Mouse (Mus musculus) small intestine, adult 2 months (tissue): Measurements from ENCODE around the gene Fblim1. TPM values are rescaled to one million over a fixed set of nuclear protein-coding genes. Genes with fewer than 3 reads are reported as not detected.
"Not testable (repeated sequence)": the region's sequence is repeated elsewhere in the genome, so short reads cannot be mapped to it uniquely, and the experiment has no call there.

ENCODE experiments used
- H3K27ac ChIP-seq: fragments of 200-500 bp; 2 replicates; pipeline ENCODE4 v1.5.1; 2012; ENCODE audit warnings: low read depth, low read length, control low read depth, inconsistent platforms; ENCODE audit not compliant: insufficient read depth
- H3K27me3 ChIP-seq: fragments of 200-500 bp; 2 replicates; pipeline ENCODE4 v1.6.1; 2012; ENCODE audit warnings: mild to moderate bottlenecking, moderate library complexity, low read length, inconsistent platforms; ENCODE audit not compliant: control insufficient read depth, insufficient read depth
- H3K36me3 ChIP-seq: fragments of 200-500 bp; 2 replicates; pipeline ENCODE4 v1.6.1; 2012; ENCODE audit warnings: mild to moderate bottlenecking, low read length, control low read depth, inconsistent platforms; ENCODE audit not compliant: control insufficient read depth, insufficient read depth
- H3K4me1 ChIP-seq: fragments of 200-500 bp; 2 replicates; pipeline ENCODE4 v1.6.1; 2012; ENCODE audit warnings: low read length, inconsistent platforms, mixed read lengths; ENCODE audit not compliant: control insufficient read depth, insufficient read depth, insufficient read length
- H3K4me3 ChIP-seq: fragments of 200-500 bp; 2 replicates; pipeline ENCODE4 v1.5.1; 2012; ENCODE audit warnings: low read depth, mild to moderate bottlenecking, control low read depth, inconsistent platforms, low read length, moderate library complexity
- CTCF ChIP-seq: fragments of 200-500 bp; IDR thresholded peaks from 2 replicates; pipeline ENCODE4 v1.5.1; 2012; ENCODE audit warnings: low read depth, mild to moderate bottlenecking, control low read depth, inconsistent platforms, low read length, moderate library complexity, mixed read lengths; ENCODE audit not compliant: insufficient replicate concordance, insufficient read length; ENCODE audit errors: extremely low read depth
- POLR2A ChIP-seq: fragments of 200-500 bp; IDR thresholded peaks from 2 replicates; pipeline ENCODE4 v1.6.1; 2012; ENCODE audit warnings: low read depth, mild to moderate bottlenecking, control low read depth, inconsistent platforms, low read length, moderate library complexity
- WGBS: fragments of 180-500 bp; shearing (Covaris S2); methylation state at CpG from one replicate; pipeline ENCODE4 v1.1.7; 2018; 5-methylcytosine and 5-hydroxymethylcytosine counted together
- polyA plus RNA-seq: library from polyadenylated mRNA; depleted of rRNA; stranded (reverse); fragments of >200 nt; gene quantifications from 2 replicates; pipeline ENCODE4 v1.2.3, GENCODE M21; 2012

The Fblim1 gene
- polyA plus RNA-seq, 1 experiment = 108 TPM

- TF ChIP-seq POLR2A = no peak
- peak; percentile 8; the same call in 1 of the 2 replicates for TF ChIP-seq CTCF
- peak overlapping the region; percentile 80 for H3K27ac ChIP-seq
- H3K27me3 ChIP-seq = no peaks in the 10 kb centered on the region
- no peak overlapping the region for H3K4me3 ChIP-seq
- WGBS = 25% methylated on average over 6 of the region's 6 CpGs
- peaks cover 44% of the 10 kb centered on the region for H3K4me1 ChIP-seq
- peaks cover 18% of the 10 kb centered on the region for H3K36me3 ChIP-seq
These were observed 32.4 kb downstream of the Fblim1 start for GRCm38 (mm10) chr4:141573359-141573966.

DNA sequence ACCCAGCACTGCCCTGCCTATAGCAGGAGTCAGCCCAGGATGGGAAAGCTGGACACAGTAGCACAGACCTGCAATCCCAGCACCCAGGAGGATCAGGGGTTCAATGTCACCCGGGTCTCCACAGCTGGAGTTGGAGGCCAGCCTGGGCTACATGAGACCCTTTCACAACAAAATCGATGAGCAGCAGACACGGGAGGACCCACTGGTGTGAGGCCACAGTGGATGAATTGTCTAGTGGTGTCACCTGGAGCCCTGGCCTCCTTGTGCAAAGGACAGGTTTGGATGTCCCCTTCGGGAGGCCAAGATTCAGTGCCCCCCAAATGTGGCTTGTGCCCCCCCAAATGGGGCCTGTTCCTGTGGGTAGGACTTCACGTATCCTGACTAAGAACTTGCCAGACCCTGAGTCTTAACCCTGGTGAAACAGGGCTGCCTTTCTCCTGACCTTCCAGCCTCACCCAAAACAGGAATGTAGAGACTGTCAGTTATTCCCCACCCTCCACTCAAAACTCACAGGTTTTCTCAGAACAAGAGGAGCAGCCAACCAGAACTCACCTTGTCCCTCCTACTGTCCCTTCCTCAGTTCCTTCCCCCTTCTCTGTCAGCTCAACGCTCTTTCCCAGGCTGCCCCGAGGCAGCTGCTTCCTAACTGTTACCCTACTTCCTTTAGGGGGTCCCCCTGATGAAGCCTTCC, 33.1 kb downstream of the Fblim1 start:
- 0 out of 2 replicates have a peak overlapping the region, but pooled peaks have one; percentile 4 for H3K4me3 ChIP-seq
- peaks cover 46% of the 10 kb centered on the region for H3K4me1 ChIP-seq
- peaks cover 16% of the 10 kb centered on the region for H3K36me3 ChIP-seq
- 61% methylated on average over 7 of the region's 7 CpGs for WGBS
- TF ChIP-seq POLR2A = no peak
- TF ChIP-seq CTCF = no peak
- H3K27ac ChIP-seq = peak overlapping the region; percentile 80
- H3K27me3 ChIP-seq = no peaks in the 10 kb centered on the region

- WGBS = 41% methylated on average over 10 of the region's 10 CpGs
- Histone ChIP-seq H3K4me3 (no peak overlapping the region), H3K4me1 (peaks cover 46% of the 10 kb centered on the region), H3K27me3 (no peaks in the 10 kb centered on the region), H3K36me3 (peaks cover 7% of the 10 kb centered on the region), H3K27ac (peak overlapping the region; percentile 80)
- TF ChIP-seq CTCF = no peak
- no peak for TF ChIP-seq POLR2A
These were observed 34.0 kb downstream of the Fblim1 start for GRCm38 (mm10) chr4:141571934-141572333.

DNA sequence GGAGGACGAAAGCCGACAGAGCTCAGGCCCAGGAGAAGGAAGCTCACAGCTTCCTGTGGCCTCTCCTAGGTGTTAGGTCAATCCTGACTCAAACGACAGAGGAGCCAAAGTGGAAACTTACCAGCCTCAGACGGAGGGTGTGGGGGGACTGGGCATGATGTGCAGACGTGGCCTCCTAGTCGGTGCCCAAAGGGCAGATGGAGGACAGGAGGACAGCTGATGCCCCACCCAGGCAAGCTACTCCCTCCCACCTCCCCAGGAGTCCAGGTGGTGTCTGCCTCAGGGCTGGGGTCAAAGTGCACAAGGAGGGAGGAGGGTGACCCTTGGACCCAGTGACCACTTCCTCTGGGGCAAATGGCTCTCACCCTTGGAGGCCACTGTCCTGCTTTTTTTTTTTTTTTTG, 34.6 kb downstream of the Fblim1 start:
- peaks cover 1% of the 10 kb centered on the region for H3K36me3 ChIP-seq
- H3K4me1 ChIP-seq = peaks cover 46% of the 10 kb centered on the region
- H3K27ac ChIP-seq = peak overlapping the region; percentile 83
- 26% methylated on average over 6 of the region's 6 CpGs for WGBS
- H3K4me3 ChIP-seq = peak overlapping the region; percentile 29
- no peak for TF ChIP-seq POLR2A
- TF ChIP-seq CTCF = no peak
- H3K27me3 ChIP-seq = no peaks in the 10 kb centered on the region

GRCm38 (mm10) chr4:141570821-141571220, 35.1 kb downstream of the Fblim1 start:
- TF ChIP-seq POLR2A (no peak), CTCF (no peak)
- Histone ChIP-seq H3K36me3 (no peaks in the 10 kb centered on the region), H3K4me3 (peak overlapping the region; percentile 29), H3K27me3 (no peaks in the 10 kb centered on the region), H3K27ac (peak overlapping the region; percentile 83), H3K4me1 (peaks cover 46% of the 10 kb centered on the region)
- 78% methylated on average over 1 of the region's 1 CpGs for WGBS

DNA sequence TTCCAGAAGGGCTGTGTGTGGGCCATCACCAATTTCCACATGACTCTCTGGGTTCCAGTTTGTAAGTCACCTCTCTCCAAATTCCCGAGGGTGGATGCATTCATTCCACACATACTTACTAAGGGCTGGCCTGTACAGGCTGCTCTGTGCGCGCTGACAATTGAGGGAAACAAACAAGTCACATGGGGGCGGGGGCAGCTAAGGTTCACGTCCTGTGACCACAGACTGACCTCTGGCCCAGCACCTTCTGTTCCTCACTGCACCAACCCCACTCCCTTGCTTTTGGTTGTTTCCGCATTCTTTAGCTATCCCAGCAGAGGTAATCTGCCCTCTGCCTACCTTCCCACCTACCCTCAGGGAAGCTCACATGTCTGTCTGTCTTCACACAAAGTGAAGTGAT, 35.9 kb downstream of the Fblim1 start:
- no peaks in the 10 kb centered on the region for H3K36me3 ChIP-seq
- TF ChIP-seq POLR2A (no peak), CTCF (no peak)
- no peaks in the 10 kb centered on the region for H3K27me3 ChIP-seq
- H3K4me3 ChIP-seq = no peak overlapping the region
- peaks cover 45% of the 10 kb centered on the region for H3K4me1 ChIP-seq
- peak overlapping the region; percentile 83 for H3K27ac ChIP-seq
- WGBS = 71% methylated on average over 6 of the region's 6 CpGs

DNA sequence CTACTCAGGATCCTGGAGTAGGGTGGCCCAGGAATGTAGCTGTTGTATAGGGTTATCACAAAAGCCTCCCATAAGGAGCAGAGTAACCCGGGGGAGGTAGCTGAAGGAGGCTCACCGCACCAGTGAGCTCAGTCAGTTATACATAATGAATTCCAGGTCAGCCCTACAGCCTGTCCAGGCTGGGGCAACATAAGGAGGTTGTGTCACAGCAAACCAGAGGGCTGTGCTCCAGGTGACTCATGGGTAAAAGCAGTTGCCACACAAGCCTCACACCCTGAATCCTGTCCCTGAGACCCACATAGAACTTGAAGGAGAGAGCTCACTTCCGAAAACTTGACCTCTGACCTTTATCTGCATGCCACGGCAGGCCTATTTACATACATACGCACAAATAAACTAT, 36.9 kb downstream of the Fblim1 start:
- Histone ChIP-seq H3K27me3 (no peaks in the 10 kb centered on the region), H3K4me1 (peaks cover 36% of the 10 kb centered on the region), H3K36me3 (no peaks in the 10 kb centered on the region), H3K4me3 (no peak overlapping the region), H3K27ac (no peak overlapping the region)
- WGBS = 87% methylated on average over 5 of the region's 5 CpGs
- TF ChIP-seq POLR2A (no peak), CTCF (no peak)

DNA sequence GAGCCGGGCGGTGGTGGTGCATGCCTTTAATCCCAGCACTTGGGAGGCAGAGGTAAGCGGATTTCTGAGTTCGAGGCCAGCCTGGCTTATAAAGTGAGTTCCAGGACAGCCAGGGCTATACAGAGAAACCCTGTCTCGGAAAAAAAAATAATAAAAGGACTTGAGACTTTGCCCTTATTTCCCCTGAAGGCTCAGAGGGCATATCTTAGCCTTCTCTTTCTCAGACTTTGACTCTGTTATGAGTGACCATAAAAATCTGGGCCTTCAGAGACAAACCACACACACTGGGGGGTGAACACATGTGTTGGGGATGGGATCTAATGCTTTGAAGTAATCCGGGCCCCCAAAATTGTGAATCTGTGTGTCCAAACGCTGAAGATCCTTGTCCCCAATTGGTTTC, 38.7 kb downstream of the Fblim1 start:
- not testable (repeated sequence) for H3K27me3 ChIP-seq, H3K36me3 ChIP-seq, H3K4me3 ChIP-seq
- Histone ChIP-seq H3K4me1 (peaks cover 20% of the 10 kb centered on the region), H3K27ac (peak overlapping the region; percentile 81)
- WGBS = 70% methylated on average over 7 of the region's 7 CpGs
